Mouse (Mus musculus): ENCODE data around the gene Caml. TPM values are rescaled to one million over a fixed set of nuclear protein-coding genes. Genes with fewer than 3 reads are reported as not detected.
"Not testable (repeated sequence)": the region's sequence is repeated elsewhere in the genome, so short reads cannot be mapped to it uniquely, and the experiment has no call there.

The Caml gene
- polyA plus RNA-seq, 1 experiment from 2014 or later, result 53.3 TPM

DNA sequence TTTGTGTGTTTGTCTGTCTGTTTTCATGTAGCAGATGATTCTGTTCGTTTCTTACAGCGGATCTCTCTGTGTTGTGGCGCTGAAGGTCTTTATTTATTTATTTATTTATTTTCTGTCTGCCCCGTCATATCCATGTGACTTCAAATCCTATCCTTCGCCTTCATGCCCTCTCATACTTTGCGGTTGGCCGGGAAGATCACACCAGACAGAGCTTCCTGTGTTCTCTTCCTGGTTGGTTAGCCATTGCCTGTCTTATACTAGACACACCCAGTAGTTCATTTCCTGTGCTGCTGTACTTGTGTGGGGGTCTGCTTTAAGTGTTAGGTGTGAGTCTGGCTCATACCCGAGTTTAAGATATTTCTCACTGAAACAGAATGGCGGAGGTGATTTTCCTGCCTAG, 22.1 kb upstream of the Caml start:
- DNase-seq (ENCODE audit: low spot score), result no peak
- peak overlapping the region; percentile 82 for H3K4me3 ChIP-seq
- 30% methylated on average over 9 of the region's 9 CpGs for WGBS
- no peaks in the 10 kb centered on the region for H3K27me3 ChIP-seq (ENCODE audit: low read depth, poor library complexity, severe bottlenecking)
- H3K9me3 ChIP-seq (replicated peaks), result no peaks in the 10 kb centered on the region
- H3K4me1 ChIP-seq, result peaks cover 14% of the 10 kb centered on the region
- H3K36me3 ChIP-seq, result peaks cover 51% of the 10 kb centered on the region
- 0 out of 2 replicates have a peak overlapping the region, but pooled peaks have one; percentile 80 for H3K27ac ChIP-seq

DNA sequence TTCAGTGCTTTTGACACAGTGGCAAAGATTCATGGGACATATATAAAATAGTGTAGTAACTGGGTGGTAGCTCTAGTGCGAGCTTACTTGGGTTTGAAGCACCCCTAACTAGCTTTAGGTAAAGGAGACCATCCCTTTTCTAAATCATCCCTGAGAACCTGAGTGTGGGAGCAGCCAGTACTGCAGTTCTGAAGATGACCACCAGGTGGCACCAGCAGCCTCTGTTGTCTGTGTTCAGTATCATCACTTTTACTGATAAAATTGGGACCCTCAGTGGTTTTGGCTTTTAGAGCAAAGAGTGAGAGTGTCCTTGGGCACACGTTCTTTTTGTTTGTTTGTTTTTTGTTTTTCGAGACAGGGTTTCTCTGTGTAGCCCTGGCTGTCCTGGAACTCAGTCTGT, 21.2 kb upstream of the Caml start:
- no peak overlapping the region for H3K27ac ChIP-seq
- no peak overlapping the region for H3K4me3 ChIP-seq
- peaks cover 14% of the 10 kb centered on the region for H3K4me1 ChIP-seq
- H3K27me3 ChIP-seq (ENCODE audit: low read depth, poor library complexity, severe bottlenecking), result no peaks in the 10 kb centered on the region
- H3K9me3 ChIP-seq (replicated peaks), result no peaks in the 10 kb centered on the region
- H3K36me3 ChIP-seq, result peaks cover 50% of the 10 kb centered on the region
- 9% methylated on average over 3 of the region's 3 CpGs for WGBS
- DNase-seq (ENCODE audit: low spot score), result peak; percentile 90

DNA sequence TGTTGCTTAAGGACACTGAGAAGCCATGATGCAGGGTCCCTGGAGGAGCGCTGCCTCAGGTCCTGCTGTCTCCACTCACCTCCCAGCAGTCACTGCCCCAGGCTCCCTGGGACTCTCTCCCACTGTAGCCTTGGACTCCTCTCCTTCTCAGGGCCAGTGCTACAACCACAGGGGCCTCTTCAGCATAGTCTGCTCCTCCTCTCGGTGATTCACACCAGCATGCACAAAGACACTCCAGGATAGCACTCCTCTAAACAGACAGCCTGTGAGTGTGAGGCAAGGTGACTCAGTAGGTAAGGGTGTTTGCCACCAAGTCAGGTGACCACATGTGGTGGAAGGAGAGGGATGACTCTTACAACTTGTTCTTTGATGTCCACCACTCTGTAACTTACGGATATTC, 18.2 kb upstream of the Caml start:
- 90% methylated on average over 3 of the region's 3 CpGs for WGBS
- Histone ChIP-seq H3K4me1 (peaks cover 13% of the 10 kb centered on the region), H3K9me3 (replicated peaks) (no peaks in the 10 kb centered on the region), H3K27ac (no peak overlapping the region), H3K4me3 (no peak overlapping the region), H3K27me3 (ENCODE audit: low read depth, poor library complexity, severe bottlenecking) (no peaks in the 10 kb centered on the region), H3K36me3 (peaks cover 61% of the 10 kb centered on the region)
- no peak for DNase-seq (ENCODE audit: low spot score)

DNA sequence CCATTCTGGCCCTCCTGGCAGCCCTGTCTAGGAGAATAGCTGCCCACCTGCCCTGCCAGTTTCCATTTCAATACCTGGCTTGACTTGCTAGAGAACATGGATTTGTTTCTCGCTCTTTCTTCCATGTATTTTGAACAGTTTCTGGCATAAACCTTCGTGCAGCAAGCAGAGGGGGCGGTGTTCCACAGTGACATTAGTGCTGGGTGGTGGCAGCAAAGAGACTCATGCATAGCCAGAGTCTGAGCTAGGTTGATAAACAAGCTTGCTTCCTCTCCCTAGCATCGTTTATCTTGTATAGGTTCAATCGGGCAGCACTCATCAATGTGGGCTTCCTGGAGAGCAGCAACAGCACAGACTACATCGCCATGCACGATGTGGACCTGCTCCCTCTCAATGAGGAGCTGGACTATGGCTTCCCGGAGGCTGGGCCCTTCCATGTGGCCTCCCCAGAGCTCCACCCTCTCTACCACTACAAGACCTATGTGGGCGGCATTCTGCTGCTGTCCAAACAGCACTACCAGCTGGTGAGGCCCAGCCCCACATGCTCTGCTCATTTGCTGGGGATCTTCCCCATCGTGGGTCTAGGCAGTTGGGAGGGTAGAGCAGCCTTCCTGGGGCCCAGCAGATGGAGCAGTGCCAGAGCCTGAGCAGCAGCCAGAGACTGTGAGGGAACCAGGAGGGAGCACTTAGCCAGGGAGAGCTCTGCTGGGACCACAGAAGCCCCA, 15.7 kb upstream of the Caml start:
- no peaks in the 10 kb centered on the region for H3K9me3 ChIP-seq (replicated peaks)
- H3K27me3 ChIP-seq (ENCODE audit: low read depth, poor library complexity, severe bottlenecking), result no peaks in the 10 kb centered on the region
- no peak overlapping the region for H3K4me3 ChIP-seq
- no peak for DNase-seq (ENCODE audit: low spot score)
- H3K36me3 ChIP-seq, result peaks cover 76% of the 10 kb centered on the region
- H3K4me1 ChIP-seq, result peaks cover 10% of the 10 kb centered on the region
- WGBS, result 81% methylated on average over 10 of the region's 10 CpGs
- no peak overlapping the region for H3K27ac ChIP-seq

DNA sequence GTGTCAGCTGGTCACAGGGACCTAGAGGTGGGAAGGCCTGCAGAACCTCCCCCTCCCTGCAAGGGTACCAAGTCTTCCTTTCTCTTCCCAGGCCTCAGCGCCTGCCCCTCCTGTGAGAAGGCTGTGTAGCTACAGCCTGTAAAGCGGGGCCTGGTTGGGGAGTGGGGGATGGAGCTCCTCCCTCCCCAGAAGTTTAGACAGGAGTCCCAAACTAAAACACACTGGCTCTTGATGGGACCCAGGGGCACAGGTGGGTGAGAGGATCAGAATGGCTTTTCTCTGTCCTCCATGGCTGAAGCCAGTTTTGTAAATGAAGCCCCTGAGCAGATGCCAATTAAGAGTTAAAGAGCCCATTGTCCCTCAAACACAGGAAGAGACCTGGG, 15.2 kb upstream of the Caml start:
- no peak overlapping the region for H3K27ac ChIP-seq
- peaks cover 76% of the 10 kb centered on the region for H3K36me3 ChIP-seq
- peaks cover 13% of the 10 kb centered on the region for H3K4me1 ChIP-seq
- DNase-seq (ENCODE audit: low spot score), result no peak
- H3K27me3 ChIP-seq (ENCODE audit: low read depth, poor library complexity, severe bottlenecking), result no peaks in the 10 kb centered on the region
- WGBS, result 66% methylated on average over 2 of the region's 2 CpGs
- no peak overlapping the region for H3K4me3 ChIP-seq
- no peaks in the 10 kb centered on the region for H3K9me3 ChIP-seq (replicated peaks)

DNA sequence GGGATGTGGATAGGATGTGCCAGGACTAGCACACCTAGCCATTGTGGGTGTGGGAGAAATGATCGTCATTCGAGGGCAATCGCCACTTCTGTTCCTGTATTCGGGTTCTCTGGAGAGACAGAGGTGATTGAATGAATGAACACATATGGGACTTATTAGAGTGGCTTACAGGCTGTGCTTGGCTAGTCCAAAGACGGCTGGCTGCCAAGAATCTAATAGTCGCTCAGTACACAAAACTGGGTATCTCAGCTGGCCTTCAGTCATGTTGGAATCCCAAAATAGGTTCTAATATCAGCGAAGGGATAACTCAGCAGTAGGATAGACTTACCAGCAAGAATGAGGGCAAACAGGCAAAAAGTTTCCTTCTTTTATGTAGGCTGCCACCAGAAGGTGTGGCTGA, 10.8 kb upstream of the Caml start:
- peaks cover 17% of the 10 kb centered on the region for H3K4me1 ChIP-seq
- DNase-seq (ENCODE audit: low spot score), result no peak
- H3K36me3 ChIP-seq, result peaks cover 46% of the 10 kb centered on the region
- no peak overlapping the region for H3K4me3 ChIP-seq
- peak overlapping the region; percentile 39; the same call in 1 of the 2 replicates for H3K27ac ChIP-seq
- 59% methylated on average over 7 of the region's 7 CpGs for WGBS
- H3K27me3 ChIP-seq (ENCODE audit: low read depth, poor library complexity, severe bottlenecking), result no peaks in the 10 kb centered on the region
- no peaks in the 10 kb centered on the region for H3K9me3 ChIP-seq (replicated peaks)

DNA sequence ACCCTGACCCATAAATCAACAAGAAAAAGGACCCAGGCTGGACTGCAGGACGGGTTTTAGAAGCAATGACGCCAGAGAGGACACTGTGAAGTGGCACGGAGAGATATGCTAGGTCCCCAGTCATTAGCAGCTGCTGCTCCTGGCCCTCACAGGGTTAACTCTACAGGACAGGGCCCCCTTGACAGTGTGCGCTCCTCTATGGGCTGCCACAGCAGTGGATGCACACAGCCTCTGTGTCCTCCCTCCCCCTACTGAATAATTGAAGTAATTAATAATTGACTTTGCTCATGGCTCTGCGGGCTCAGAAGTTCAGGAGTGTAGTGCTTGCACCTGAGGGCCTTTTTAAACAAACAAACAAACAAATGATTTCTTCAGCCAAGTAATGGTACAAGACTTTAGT, 9.3 kb upstream of the Caml start:
- Histone ChIP-seq H3K4me3 (no peak overlapping the region), H3K27ac (no peak overlapping the region), H3K36me3 (peaks cover 31% of the 10 kb centered on the region), H3K27me3 (ENCODE audit: low read depth, poor library complexity, severe bottlenecking) (no peaks in the 10 kb centered on the region), H3K4me1 (peaks cover 17% of the 10 kb centered on the region), H3K9me3 (replicated peaks) (no peaks in the 10 kb centered on the region)
- no peak for DNase-seq (ENCODE audit: low spot score)
- 50% methylated on average over 5 of the region's 5 CpGs for WGBS

DNA sequence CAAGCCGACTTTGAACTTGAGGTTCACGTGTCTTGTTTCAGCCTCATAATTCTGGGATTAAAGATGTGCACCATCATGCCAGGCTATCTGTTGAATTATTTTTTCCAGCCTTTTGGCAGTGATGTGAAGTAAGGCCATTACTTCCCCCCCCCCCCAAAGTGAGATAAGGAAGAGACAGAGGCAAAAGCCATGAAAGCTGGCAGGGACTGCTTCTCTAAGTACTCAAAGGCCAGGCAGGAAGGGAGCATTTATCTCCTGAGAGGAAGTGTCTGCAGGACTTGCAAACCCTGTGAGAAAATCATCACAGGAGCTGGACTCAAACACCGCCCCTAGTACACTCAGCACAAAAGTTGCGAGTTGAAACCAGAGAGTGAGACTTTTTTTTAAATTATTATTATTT, 3.5 kb upstream of the Caml start:
- Histone ChIP-seq H3K4me3 (no peak overlapping the region), H3K4me1 (peaks cover 16% of the 10 kb centered on the region), H3K9me3 (replicated peaks) (no peaks in the 10 kb centered on the region), H3K36me3 (peaks cover 4% of the 10 kb centered on the region; the same call in 1 of the 2 replicates), H3K27me3 (ENCODE audit: low read depth, poor library complexity, severe bottlenecking) (no peaks in the 10 kb centered on the region), H3K27ac (no peak overlapping the region)
- 91% methylated on average over 4 of the region's 4 CpGs for whole genome bisulfite sequencing
- no peak for DNase-seq (ENCODE audit: low spot score)

DNA sequence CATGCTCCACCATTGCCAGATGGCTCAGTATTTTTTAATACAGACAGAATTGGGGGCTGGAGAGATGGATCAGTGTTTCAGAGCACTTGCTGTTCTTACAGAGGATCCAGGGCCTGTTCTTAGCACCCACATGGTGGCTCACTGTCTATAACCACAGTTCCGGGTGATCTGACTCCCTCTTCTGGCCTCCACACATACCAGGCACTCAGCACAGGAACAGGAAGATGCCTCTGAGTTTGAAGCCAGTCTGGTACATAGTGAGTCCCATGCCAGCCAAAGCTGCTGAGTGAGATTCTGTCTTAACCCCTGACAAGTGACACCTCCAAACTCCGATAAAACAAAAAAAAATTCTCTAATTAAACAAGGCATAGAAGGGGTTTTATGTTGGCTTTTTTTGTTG, 2.5 kb upstream of the Caml start:
- DNase-seq (ENCODE audit: low spot score), result no peak
- H3K27ac ChIP-seq, result no peak overlapping the region
- WGBS, result 80% methylated on average over 2 of the region's 2 CpGs
- H3K4me3 ChIP-seq, result no peak overlapping the region
- peaks cover 9% of the 10 kb centered on the region for H3K36me3 ChIP-seq
- H3K4me1 ChIP-seq, result peaks cover 22% of the 10 kb centered on the region
- H3K27me3 ChIP-seq (ENCODE audit: low read depth, poor library complexity, severe bottlenecking), result no peaks in the 10 kb centered on the region
- H3K9me3 ChIP-seq (replicated peaks), result no peaks in the 10 kb centered on the region

DNA sequence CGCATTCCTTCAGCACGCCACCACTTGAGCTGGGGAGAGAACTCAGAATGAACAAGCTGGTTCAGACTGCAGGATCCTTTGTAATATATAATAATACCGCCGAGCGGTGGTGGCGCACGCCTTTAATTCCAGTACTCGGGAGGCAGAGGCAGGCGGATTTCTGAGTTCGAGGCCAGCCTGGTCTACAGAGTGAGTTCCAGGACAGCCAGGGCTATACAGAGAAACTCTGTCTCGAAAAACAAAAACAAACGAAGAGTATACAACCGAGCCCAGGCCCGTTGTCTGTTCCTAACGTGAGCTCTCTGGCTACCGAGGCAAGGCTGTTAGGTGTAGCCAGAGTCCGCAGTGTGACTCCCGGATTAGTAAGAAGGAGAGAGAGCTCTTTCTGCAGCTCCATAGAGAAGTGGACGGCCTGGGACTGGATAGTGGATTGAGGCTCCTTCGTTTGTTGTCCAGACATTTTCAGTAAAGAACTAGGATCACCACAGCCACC, 603 bp upstream of the Caml start:
- H3K27ac ChIP-seq, result peak overlapping the region; percentile 94
- peaks cover 27% of the 10 kb centered on the region for H3K36me3 ChIP-seq
- WGBS, result 27% methylated on average over 20 of the region's 20 CpGs
- peak overlapping the region; percentile 89 for H3K4me3 ChIP-seq
- not testable (repeated sequence) for DNase-seq (ENCODE audit: low spot score); H3K27me3 ChIP-seq (ENCODE audit: low read depth, poor library complexity, severe bottlenecking); H3K9me3 ChIP-seq (replicated peaks)
- H3K4me1 ChIP-seq, result peaks cover 22% of the 10 kb centered on the region

DNA sequence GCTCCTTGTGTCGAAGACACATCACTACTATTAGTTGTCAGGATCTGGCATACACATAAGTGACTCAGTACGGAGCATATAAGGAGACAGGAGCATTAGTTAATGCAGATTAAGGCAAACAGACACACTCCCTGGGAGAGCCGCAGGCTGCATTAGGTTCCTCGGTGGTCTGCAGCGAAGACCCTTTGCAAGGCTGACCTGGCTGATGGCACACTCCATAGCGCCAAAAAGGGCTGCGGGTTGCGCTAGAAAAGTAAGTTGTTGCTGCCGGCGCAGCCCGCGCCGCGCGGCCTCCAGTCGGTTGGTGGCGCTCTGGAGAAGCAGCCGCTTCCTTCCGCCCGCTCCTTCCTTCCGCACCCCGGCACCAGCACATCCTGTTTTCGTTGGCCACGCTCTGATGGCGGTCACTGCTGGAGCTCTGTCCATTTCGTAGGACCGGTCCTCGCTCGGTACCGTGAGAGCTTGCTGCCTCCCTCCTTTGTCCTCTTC, 11.9 kb downstream of the Caml start, which contains the start of gene Ddx46:
Gene Ddx46 (plus strand): TSS at position 389 of the 489 bp plus-strand sequence.
- Histone ChIP-seq H3K4me3 (peak within 1 kb of the TSS; percentile 100), H3K4me1 (peaks cover 20% of the 10 kb centered on the region), H3K27me3 (ENCODE audit: low read depth, poor library complexity, severe bottlenecking) (no peaks in the 10 kb centered on the region), H3K36me3 (peaks cover 73% of the 10 kb centered on the region), H3K27ac (peak within 1 kb of the TSS; percentile 90), H3K9me3 (replicated peaks) (no peaks in the 10 kb centered on the region)
- WGBS, result 7% methylated on average over 30 of the region's 30 CpGs
- DNase-seq (ENCODE audit: low spot score), result peak; percentile 96

DNA sequence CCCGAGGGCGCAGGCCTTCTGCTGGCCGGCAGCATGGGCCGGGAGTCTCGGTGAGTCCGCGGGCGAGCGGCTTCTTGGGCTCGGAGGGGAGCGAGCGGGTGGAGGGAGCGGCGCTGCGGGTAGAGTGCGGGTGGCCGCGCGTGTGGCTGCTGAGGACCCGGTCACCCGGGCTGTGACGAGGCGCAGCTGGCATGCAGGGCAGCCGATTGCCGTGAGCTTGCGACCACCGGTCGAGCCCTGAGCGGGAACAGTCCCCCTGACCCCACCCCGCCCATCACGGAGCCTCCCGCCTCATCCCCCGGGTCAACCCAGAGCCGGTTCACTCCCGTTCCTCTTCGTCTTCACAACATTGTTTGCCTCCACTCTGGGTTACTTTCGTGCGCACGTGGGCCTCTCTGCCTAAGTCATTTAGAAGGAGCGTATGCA, 12.4 kb downstream of the Caml start:
- H3K4me3 ChIP-seq, result peak overlapping the region; percentile 100
- H3K36me3 ChIP-seq, result peaks cover 72% of the 10 kb centered on the region
- H3K27ac ChIP-seq, result peak overlapping the region; percentile 90
- peaks cover 20% of the 10 kb centered on the region for H3K4me1 ChIP-seq
- WGBS, result 1% methylated on average over 40 of the region's 40 CpGs
- H3K27me3 ChIP-seq (ENCODE audit: low read depth, poor library complexity, severe bottlenecking), result no peaks in the 10 kb centered on the region
- DNase-seq (ENCODE audit: low spot score), result no peak
- no peaks in the 10 kb centered on the region for H3K9me3 ChIP-seq (replicated peaks)

DNA sequence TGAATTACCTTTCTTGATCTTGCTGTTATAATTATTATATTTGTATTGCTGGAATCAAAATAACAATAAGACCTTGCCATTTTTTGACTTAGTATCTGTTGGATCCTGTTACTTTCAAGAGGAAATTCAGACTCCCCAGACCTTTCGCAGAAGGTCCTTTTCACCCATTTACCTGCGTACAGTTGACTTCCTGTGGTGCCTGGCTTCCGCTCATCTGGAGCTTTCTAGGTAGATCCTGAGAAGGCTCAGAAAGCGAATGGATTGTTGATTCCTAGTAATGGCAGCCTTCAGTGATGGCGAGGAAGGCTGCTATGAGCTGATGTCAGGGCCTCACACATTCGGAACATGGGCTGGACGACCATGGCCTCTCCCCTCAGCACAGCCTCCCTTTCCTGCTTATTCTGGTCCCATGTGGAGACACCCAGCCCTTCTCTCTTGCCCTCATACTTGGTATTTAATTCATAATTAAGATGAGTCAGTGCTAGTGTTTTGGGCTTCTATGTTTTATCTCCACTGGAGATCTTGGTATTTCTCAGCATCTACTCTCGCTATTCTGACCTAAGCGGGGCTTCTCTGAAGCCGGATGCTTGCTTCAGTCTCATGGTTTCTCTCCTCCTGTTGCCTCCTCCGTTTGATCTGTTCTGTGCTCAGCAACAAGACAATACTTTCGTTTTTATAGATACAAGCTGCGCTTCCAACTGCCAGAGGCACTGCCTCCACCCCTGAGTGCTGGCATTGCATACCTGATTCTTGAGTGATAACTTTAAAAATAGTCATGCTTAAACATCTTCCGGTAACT, 13.6 kb downstream of the Caml start:
- DNase-seq (ENCODE audit: low spot score), result no peak
- peaks cover 73% of the 10 kb centered on the region for H3K36me3 ChIP-seq
- peak overlapping the region; percentile 100; the same call in 1 of the 2 replicates for H3K4me3 ChIP-seq
- H3K4me1 ChIP-seq, result peaks cover 20% of the 10 kb centered on the region
- H3K9me3 ChIP-seq (replicated peaks), result no peaks in the 10 kb centered on the region
- WGBS, result 91% methylated on average over 14 of the region's 14 CpGs
- no peaks in the 10 kb centered on the region for H3K27me3 ChIP-seq (ENCODE audit: low read depth, poor library complexity, severe bottlenecking)
- no peak overlapping the region for H3K27ac ChIP-seq

Measured in limb, embryonic 10.5 days (tissue).